Mouse (Mus musculus) heart, embryonic 11.5 days (tissue): ENCODE measurements around the gene Nufip2. TPM values are rescaled to one million over a fixed set of nuclear protein-coding genes. Genes with fewer than 3 reads are reported as not detected.
A peak's percentile ranks its signal among the peaks of the same experiment; 100 is the strongest.
"Not testable (repeated sequence)": the region's sequence is repeated elsewhere in the genome, so short reads cannot be mapped to it uniquely, and the experiment has no call there.

Experiments
- ATAC-seq: fragments of 200-750 bp; cut with Nextera tagmentation; replicated peaks from 2 replicates; pipeline ENCODE4 v1.8.0; 2017; ENCODE audit warnings: moderate library complexity; ENCODE audit not compliant: insufficient number of reproducible peaks, low FRiP score, low TSS enrichment
- H3K27ac ChIP-seq: fragments of 300-500 bp; sonication (generic); 2 replicates; pipeline ENCODE4 v1.5.1; 2014; ENCODE audit warnings: mild to moderate bottlenecking, low read depth, low read length
- H3K27me3 ChIP-seq: fragments of 300-500 bp; sonication (generic); 2 replicates; pipeline ENCODE4 v1.6.1; 2014; ENCODE audit warnings: mild to moderate bottlenecking, low read length, mixed read lengths; ENCODE audit not compliant: control insufficient read depth, insufficient read depth
- H3K36me3 ChIP-seq: fragments of 300-500 bp; sonication (generic); 2 replicates; pipeline ENCODE4 v1.6.1; 2014; ENCODE audit warnings: mild to moderate bottlenecking, low read length, moderate library complexity, mixed read lengths; ENCODE audit not compliant: control insufficient read depth, insufficient read depth
- H3K4me1 ChIP-seq: fragments of 300-500 bp; sonication (generic); 2 replicates; pipeline ENCODE4 v1.6.1; 2014; ENCODE audit warnings: low read length; ENCODE audit not compliant: control insufficient read depth, insufficient read depth
- H3K4me2 ChIP-seq: fragments of 300-500 bp; sonication (generic); 2 replicates; pipeline ENCODE4 v1.6.1; 2014; ENCODE audit warnings: mild to moderate bottlenecking, moderate library complexity
- H3K4me3 ChIP-seq: fragments of 300-500 bp; sonication (generic); 2 replicates; pipeline ENCODE4 v1.5.1; 2014; ENCODE audit warnings: low read depth, low read length
- H3K9ac ChIP-seq: fragments of 300-500 bp; sonication (generic); 2 replicates; pipeline ENCODE4 v1.6.1; 2014; ENCODE audit warnings: mild to moderate bottlenecking, low read depth, low read length, moderate library complexity
- H3K9me3 ChIP-seq: fragments of 300-500 bp; sonication (generic); replicated peaks from 2 replicates; pipeline ENCODE4 v1.6.1; 2016; ENCODE audit warnings: low read length; ENCODE audit not compliant: control insufficient read depth
- WGBS: fragments of 180-500 bp; shearing (Covaris S2); extraction: QIAGEN DNeasy Blood & Tissue Kit; methylation state at CpG from one replicate; pipeline ENCODE4 v1.1.7; 2014; ENCODE audit not compliant: insufficient replicate concordance; 5-methylcytosine and 5-hydroxymethylcytosine counted together
- polyA plus RNA-seq: library from polyadenylated mRNA; unstranded; fragments of >200 nt; fragmentation: Nextera tagmentation; extraction: Ambion mirVana; gene quantifications from 2 replicates; pipeline ENCODE4 v1.2.1, GENCODE M21; 2014

The Nufip2 gene
- 3.8 and 11.3 TPM in 2 replicates for polyA plus RNA-seq

DNA sequence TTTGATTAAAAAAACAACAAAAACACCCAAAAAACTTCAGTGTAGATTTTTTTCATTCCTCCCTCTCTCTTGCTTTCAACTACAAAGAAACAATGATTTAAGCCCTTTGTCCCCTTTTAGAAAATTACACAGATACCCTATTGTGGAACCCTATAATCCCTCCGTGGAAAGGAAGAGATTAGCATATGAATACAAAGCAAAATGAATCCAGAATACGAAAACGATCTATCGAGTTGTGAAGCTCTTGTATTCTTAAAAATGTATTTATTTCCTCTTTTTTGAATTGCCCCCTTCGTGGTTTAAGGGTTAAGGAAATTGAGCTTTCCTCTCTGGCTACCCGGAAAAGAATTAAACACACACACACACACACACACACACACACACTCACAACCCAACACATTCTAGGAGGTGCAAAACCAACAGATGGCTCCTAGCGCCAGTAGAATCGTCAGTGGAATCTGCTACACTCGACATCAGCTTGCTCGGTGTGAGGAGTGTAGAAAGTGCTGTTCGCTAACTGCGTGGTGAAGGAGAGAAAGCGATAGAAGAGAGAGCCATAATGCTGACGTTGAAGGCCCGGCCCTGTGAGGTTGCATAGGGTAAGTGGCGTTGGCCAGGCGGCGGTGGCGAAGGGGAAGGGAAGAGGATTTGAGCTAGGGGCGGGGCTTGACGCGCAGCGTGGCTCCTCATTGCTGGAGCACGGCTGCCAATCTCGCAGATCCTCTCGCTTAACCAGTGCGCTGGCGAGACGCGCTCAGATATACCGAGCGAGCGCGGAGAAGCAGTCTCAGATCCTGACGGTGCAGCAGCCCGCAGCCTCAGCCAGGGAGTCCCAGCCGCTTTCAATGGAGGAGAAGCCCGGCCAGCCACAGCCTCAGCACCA is at the start of gene Nufip2:
Gene Nufip2 (plus strand): TSS at position 773 of the 883 bp plus-strand sequence.
- peak within 1 kb of the TSS; percentile 100 for H3K4me3 ChIP-seq
- H3K9me3 ChIP-seq, result no peaks in the 10 kb centered on the region
- H3K4me1 ChIP-seq, result peaks cover 5% of the 10 kb centered on the region; the same call in 1 of the 2 replicates
- H3K27me3 ChIP-seq, result no peaks in the 10 kb centered on the region
- H3K4me2 ChIP-seq, result peak within 1 kb of the TSS; percentile 74
- 1% methylated on average over 38 of the region's 38 CpGs for WGBS
- peak; percentile 97 for ATAC-seq
- peak within 1 kb of the TSS; percentile 98 for H3K9ac ChIP-seq
- no peaks in the 10 kb centered on the region for H3K36me3 ChIP-seq
- peak within 1 kb of the TSS; percentile 99 for H3K27ac ChIP-seq

- Histone ChIP-seq H3K9me3 (no peaks in the 10 kb centered on the region), H3K9ac (no peak overlapping the region), H3K36me3 (no peaks in the 10 kb centered on the region), H3K27ac (no peak overlapping the region), H3K27me3 (no peaks in the 10 kb centered on the region), H3K4me3 (no peak overlapping the region), H3K4me2 (no peak overlapping the region), H3K4me1 (no peaks in the 10 kb centered on the region)
- 74% methylated on average over 9 of the region's 9 CpGs for WGBS
- ATAC-seq, result no peak
Observed at GRCm38 (mm10) chr11:77641390-77641789, 44.6 kb upstream of the Nufip2 start.

DNA sequence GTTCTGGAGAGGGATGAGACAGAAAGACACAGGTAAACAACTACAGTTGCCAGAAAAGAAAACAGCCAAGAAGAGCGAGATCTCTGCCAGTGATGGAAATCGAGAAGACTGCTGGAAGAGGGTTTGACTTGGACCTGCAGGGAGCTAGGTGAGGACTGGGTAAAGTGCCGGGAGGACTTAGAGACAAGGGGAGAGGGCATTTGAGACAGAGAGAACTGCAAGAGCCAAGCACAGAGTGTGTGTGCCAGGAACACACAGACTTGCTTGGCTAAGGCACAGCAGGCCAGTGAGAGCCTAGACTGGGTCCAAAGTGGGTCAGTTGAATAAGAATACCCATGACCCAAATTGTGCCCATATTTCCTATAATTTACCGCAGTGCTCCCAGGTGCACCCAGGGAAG is 40.5 kb upstream of the Nufip2 start:
- WGBS, result 74% methylated on average over 4 of the region's 4 CpGs
- no peak for ATAC-seq
- H3K4me2 ChIP-seq, result no peak overlapping the region

GRCm38 (mm10) chr11:77648878-77649277 is 37.1 kb upstream of the Nufip2 start:
- Histone ChIP-seq H3K4me3 (no peak overlapping the region), H3K27me3 (no peaks in the 10 kb centered on the region), H3K4me2 (no peak overlapping the region), H3K36me3 (no peaks in the 10 kb centered on the region), H3K9me3 (no peaks in the 10 kb centered on the region), H3K4me1 (no peaks in the 10 kb centered on the region), H3K9ac (no peak overlapping the region), H3K27ac (no peak overlapping the region)
- no peak for ATAC-seq
- 73% methylated on average over 7 of the region's 7 CpGs for WGBS

More for the DNA sequence above, 40.5 kb upstream of the Nufip2 start:
- H3K4me3 ChIP-seq, result no peak overlapping the region
- no peak overlapping the region for H3K27ac ChIP-seq
- H3K9ac ChIP-seq, result no peak overlapping the region
- H3K4me1 ChIP-seq, result no peaks in the 10 kb centered on the region
- H3K9me3 ChIP-seq, result no peaks in the 10 kb centered on the region
- H3K36me3 ChIP-seq, result no peaks in the 10 kb centered on the region
- H3K27me3 ChIP-seq, result no peaks in the 10 kb centered on the region

DNA sequence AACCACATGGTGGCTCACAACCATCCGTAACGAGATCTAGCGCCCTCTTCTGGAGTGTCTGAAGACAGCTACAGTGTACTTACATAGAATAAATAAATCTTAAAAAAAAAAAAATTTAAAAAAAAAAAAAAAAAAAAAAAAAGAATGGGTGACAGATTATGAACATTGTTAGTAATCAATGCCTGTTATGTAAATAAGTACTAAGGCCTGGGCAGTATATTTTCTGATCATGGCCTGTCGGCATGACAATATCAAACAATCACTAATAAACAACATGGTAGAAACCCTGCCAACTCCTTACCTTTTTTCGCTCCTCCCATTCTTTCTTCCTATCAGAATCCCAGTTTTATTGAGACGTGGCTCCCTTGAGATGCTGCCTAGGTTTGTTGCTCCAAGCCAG is 33.5 kb upstream of the Nufip2 start:
- 52% methylated on average over 6 of the region's 6 CpGs for WGBS
- H3K9me3 ChIP-seq, result no peaks in the 10 kb centered on the region
- no peak overlapping the region for H3K9ac ChIP-seq
- no peak overlapping the region for H3K4me2 ChIP-seq
- no peaks in the 10 kb centered on the region for H3K27me3 ChIP-seq
- no peaks in the 10 kb centered on the region for H3K36me3 ChIP-seq
- no peak overlapping the region for H3K4me3 ChIP-seq
- H3K27ac ChIP-seq, result no peak overlapping the region
- no peak for ATAC-seq
- no peaks in the 10 kb centered on the region for H3K4me1 ChIP-seq

DNA sequence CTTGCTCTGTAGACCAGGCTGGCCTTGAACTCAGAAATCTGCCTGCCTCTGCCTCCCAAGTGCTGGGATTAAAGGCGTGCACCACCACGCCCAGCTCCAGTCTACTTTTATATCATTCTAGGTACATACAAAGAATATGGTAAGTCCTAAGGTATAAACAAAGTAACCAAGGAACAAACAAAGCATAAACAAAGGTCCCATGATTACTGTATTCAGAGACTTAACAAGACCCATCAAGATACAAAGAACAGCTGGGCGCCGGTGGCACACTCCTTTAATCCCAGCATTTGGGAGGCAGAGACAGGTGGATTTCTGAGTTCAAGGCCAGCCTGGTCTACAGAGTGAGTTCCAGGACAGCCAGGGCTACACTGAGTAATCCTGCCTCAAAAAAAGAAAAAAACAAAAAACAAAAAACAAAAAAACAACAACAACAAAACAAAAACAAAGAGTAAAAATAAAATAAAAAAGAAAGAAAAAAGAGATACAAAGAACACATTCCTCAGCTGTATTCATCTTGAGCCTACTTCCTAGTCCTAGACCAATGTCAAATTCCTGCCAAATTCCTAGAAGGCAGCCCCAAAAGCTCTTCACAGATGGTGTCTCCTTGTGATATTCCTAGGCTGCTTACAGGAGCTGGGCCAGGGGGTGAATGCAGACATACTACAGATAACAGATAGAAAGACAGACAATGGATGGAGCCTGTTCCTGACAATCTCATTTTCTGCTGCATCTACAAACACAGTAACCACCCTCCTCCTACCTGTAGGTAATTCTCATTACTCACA is 32.4 kb upstream of the Nufip2 start:
- H3K4me3 ChIP-seq, H3K27me3 ChIP-seq, H3K36me3 ChIP-seq, ATAC-seq, H3K9me3 ChIP-seq, H3K9ac ChIP-seq, H3K27ac ChIP-seq, H3K4me2 ChIP-seq, H3K4me1 ChIP-seq: not testable (repeated sequence)
- WGBS, result 97% methylated on average over 4 of the region's 4 CpGs

GRCm38 (mm10) chr11:77659986-77660385 is 26.0 kb upstream of the Nufip2 start:
- 56% methylated on average over 4 of the region's 4 CpGs for WGBS

GRCm38 (mm10) chr11:77663639-77664038 is 22.3 kb upstream of the Nufip2 start:
- 90% methylated on average over 6 of the region's 6 CpGs for WGBS

More at GRCm38 (mm10) chr11:77659986-77660385, 26.0 kb upstream of the Nufip2 start:
- H3K4me3 ChIP-seq, result no peak overlapping the region
- H3K9ac ChIP-seq, result no peak overlapping the region
- no peak overlapping the region for H3K4me2 ChIP-seq
- H3K27ac ChIP-seq, result no peak overlapping the region
- H3K27me3 ChIP-seq, result no peaks in the 10 kb centered on the region
- H3K36me3 ChIP-seq, result no peaks in the 10 kb centered on the region
- no peaks in the 10 kb centered on the region for H3K4me1 ChIP-seq
- ATAC-seq, result no peak
- no peaks in the 10 kb centered on the region for H3K9me3 ChIP-seq

More at GRCm38 (mm10) chr11:77663639-77664038, 22.3 kb upstream of the Nufip2 start:
- Histone ChIP-seq H3K9ac (no peak overlapping the region), H3K36me3 (no peaks in the 10 kb centered on the region), H3K4me3 (no peak overlapping the region), H3K27me3 (no peaks in the 10 kb centered on the region), H3K4me2 (no peak overlapping the region), H3K4me1 (no peaks in the 10 kb centered on the region), H3K9me3 (no peaks in the 10 kb centered on the region), H3K27ac (no peak overlapping the region)
- no peak for ATAC-seq
